Mouse (Mus musculus): ENCODE measurements around the gene Cops3. TPM values are rescaled to one million over a fixed set of nuclear protein-coding genes. Genes with fewer than 3 reads are reported as not detected.

Cops3 gene
- polyA plus RNA-seq, 1 experiment from 2014 or later = 180 TPM

DNA sequence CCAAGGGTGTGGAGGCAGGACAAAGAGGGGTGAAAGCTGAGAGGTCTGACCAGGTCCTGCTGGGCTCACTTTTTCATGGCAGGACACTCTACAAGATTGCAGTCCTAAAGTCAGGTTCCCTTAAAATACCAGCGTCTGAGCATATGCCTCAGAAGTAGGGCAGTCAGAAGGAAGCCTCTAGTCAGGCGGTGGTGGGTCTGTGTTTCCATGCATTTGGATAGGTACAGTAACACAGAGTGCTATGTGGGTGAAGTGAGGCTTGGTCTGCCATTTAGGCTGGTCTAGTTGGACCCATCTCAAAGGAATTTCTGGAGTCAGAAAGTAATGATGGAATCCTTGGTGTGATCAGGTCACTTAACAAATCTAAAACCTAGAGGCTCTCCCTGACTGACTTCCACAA lies 70.3 kb downstream of the Cops3 start:
- DNase-seq (ENCODE audit: low spot score) = no peak
- Histone ChIP-seq H3K9me3 (ENCODE audit: control insufficient read depth, low read length) (no peaks in the 10 kb centered on the region), H3K9ac (ENCODE audit: low read depth, low read length) (no peak overlapping the region), H3K4me3 (ENCODE audit: low read depth, low read length) (no peak overlapping the region), H3K36me3 (ENCODE audit: control insufficient read depth, insufficient read depth, low read length) (peaks cover 98% of the 10 kb centered on the region), H3K27ac (replicated peaks; ENCODE audit: low read depth, low read length) (no peak overlapping the region), H3K4me1 (ENCODE audit: control insufficient read depth, insufficient read depth, low read length) (no peaks in the 10 kb centered on the region), H3K4me2 (ENCODE audit: low read depth, low read length) (no peak overlapping the region), H3K27me3 (replicated peaks; ENCODE audit: control insufficient read depth, insufficient read depth, low read length) (no peaks in the 10 kb centered on the region)
- WGBS = 90% methylated on average over 2 of the region's 2 CpGs
- no peak for ATAC-seq (ENCODE audit: low read depth)

Other genes starting within 250 kb of the Cops3 start
- gene Olfr223, start 246.5 kb downstream of the Cops3 start, polyA plus RNA-seq (2014; fragmentation: Nextera tagmentation; extraction: Ambion mirVana) = 0.12 TPM in 1 of 2 replicates, not detected in the other
- gene Mprip, start 178.5 kb downstream of the Cops3 start, polyA plus RNA-seq (2014; fragmentation: Nextera tagmentation; extraction: Ambion mirVana) = 75.0 and 80.4 TPM in 2 replicates
- 0.96 and 1.3 TPM in 2 replicates for gene Pld6, start 52.2 kb downstream of the Cops3 start, polyA plus RNA-seq (2014; fragmentation: Nextera tagmentation; extraction: Ambion mirVana)
- 31.0 and 32.2 TPM in 2 replicates for gene Flcn, start 29.8 kb downstream of the Cops3 start, polyA plus RNA-seq (2014; fragmentation: Nextera tagmentation; extraction: Ambion mirVana)
- gene Nt5m, start 391 bp downstream of the Cops3 start, polyA plus RNA-seq (2014; fragmentation: Nextera tagmentation; extraction: Ambion mirVana) = 34.6 and 37.5 TPM in 2 replicates
- 33.3 and 37.8 TPM in 2 replicates for gene Med9, start 108.4 kb upstream of the Cops3 start, polyA plus RNA-seq (2014; fragmentation: Nextera tagmentation; extraction: Ambion mirVana)
- 1.6 and 2.2 TPM in 2 replicates for gene Rasd1, start 125.1 kb upstream of the Cops3 start, polyA plus RNA-seq (2014; fragmentation: Nextera tagmentation; extraction: Ambion mirVana)
- 8.0 and 9.2 TPM in 2 replicates for gene Pemt, start 206.7 kb upstream of the Cops3 start, polyA plus RNA-seq (2014; fragmentation: Nextera tagmentation; extraction: Ambion mirVana)